Mouse (Mus musculus): Measurements from ENCODE around the gene Selenoi.

Gene Selenoi

DNA sequence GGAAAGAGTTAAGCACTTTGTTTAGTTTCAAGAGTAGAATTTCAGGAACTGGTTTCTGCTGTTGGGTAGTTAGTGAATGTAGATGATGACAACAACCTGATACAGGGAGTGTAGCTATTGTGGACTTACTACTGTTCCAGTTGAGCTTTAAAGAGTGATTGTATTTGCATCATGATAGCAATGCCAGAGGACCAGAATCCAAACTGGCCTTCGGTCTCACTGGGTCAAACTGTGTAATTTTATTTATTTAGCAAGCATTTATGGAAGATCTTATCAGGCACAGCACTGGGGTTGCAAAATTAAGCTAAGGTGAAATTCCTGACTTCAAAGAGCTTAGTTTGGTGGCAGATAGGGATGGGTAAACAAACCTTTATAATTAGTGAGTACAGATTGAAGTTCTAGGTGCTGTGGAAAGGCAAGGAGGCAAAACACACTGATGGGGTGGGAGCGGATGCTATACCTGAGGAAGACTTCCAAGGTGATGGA, 3.3 kb downstream of the Selenoi start:
- no peak for DNase-seq (ENCODE audit: low read depth in 1 of 2, low spot score in 2 of 2)

DNA sequence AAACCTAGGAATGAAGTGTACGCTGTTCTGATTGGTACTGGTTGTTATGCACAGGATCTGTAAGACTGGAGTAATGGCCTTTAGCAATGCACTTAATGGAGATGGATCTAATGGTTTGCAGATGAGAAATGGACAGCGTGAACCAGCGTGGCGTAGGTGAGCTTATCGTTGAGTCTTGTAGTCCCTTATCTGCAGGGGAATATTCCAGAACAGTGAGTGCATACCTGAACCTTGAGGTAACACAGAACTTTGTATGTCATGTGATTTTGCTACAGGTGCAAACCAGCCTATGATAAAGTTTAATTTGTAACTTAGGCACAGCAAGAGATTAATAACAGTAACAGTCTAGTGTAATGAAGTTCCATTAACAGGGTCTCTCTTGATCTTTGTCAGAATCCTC, 6.2 kb downstream of the Selenoi start:
- DNase-seq (ENCODE audit: low read depth in 1 of 2, low spot score in 2 of 2) = no peak

DNA sequence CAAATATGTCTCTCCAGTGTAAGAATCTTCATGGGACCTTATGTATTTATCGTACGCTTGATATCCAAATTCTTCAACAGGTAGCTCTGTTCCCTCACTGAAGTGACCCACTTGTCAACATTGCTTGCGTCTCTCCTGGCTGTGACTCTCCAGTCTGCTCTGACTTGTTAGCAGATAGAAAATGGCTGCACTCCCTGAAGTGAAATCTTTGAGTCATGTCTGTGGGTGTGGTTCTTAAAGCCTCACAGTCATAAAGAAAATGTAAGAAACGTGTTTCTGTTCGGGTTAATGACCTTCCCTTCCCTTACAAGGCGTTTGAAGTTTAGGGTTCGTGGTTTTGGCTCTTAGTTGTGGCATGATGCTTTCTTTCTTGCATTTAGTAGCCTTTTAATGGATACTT, 8.2 kb downstream of the Selenoi start:
- DNase-seq (ENCODE audit: low read depth in 1 of 2, low spot score in 2 of 2) = no peak

GRCm38 (mm10) chr5:30242410-30242809, 10.0 kb downstream of the Selenoi start:
- DNase-seq (ENCODE audit: low read depth in 1 of 2, low spot score in 2 of 2) = no peak

GRCm38 (mm10) chr5:30243741-30244140, 11.4 kb downstream of the Selenoi start:
- DNase-seq (ENCODE audit: low read depth in 1 of 2, low spot score in 2 of 2) = no peak

- DNase-seq (ENCODE audit: low read depth in 1 of 2, low spot score in 2 of 2) = no peak
Measured at GRCm38 (mm10) chr5:30245861-30246416, 13.6 kb downstream of the Selenoi start.

DNA sequence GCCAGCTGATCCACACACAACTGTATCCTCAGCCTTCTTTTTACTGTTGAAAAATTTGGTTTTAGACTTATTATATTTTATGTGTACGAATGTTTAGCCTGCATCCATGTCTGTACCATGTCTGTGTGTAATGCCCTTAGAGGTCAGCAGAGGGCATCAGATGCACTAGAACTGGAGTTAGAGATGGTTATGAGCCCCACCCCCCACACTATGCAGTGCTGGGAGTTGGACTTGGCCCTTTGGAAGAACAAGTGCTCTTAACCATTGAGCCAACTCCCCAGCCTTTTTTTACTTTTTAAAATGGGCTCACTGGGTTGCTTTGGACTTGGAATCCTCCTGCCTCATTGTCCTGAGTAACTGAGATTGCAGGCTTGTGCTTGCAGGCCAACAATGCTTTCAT, 15.3 kb downstream of the Selenoi start:
- DNase-seq (ENCODE audit: low read depth in 1 of 2, low spot score in 2 of 2) = no peak

- no peak for DNase-seq (ENCODE audit: low read depth in 1 of 2, low spot score in 2 of 2)
Measured at GRCm38 (mm10) chr5:30255567-30256354, 23.4 kb downstream of the Selenoi start.

- no peak for DNase-seq (ENCODE audit: low read depth in 1 of 2, low spot score in 2 of 2)
Measured at GRCm38 (mm10) chr5:30258776-30259175, 26.4 kb downstream of the Selenoi start.

GRCm38 (mm10) chr5:30270571-30271190, 38.3 kb downstream of the Selenoi start:
- no peak for DNase-seq (ENCODE audit: low read depth in 1 of 2, low spot score in 2 of 2)

GRCm38 (mm10) chr5:30271599-30272281, 39.4 kb downstream of the Selenoi start:
- no peak for DNase-seq (ENCODE audit: low read depth in 1 of 2, low spot score in 2 of 2)

DNA sequence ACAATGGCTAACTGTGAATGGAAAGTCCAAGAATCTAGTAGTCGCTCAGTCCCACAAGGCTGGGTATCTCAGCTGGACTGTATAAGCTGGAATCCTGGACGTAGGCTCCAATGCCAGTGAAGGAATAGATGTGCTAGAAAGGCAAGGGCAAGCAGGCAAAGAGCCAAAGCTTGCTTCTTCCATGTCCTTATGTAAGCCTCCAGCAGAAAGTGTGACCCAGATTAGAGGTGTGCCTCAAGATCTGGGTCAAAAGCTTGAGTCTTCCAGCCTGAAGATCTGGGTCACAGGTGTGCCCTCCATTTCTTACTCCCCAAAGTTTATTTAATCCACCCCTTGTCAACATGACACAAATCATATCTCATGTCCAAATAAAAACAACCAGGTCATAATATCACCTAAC, 44.0 kb downstream of the Selenoi start:
- DNase-seq (ENCODE audit: low read depth in 1 of 2, low spot score in 2 of 2) = no peak

GRCm38 (mm10) chr5:30278952-30279351, 46.6 kb downstream of the Selenoi start:
- DNase-seq (ENCODE audit: low read depth in 1 of 2, low spot score in 2 of 2) = no peak

DNA sequence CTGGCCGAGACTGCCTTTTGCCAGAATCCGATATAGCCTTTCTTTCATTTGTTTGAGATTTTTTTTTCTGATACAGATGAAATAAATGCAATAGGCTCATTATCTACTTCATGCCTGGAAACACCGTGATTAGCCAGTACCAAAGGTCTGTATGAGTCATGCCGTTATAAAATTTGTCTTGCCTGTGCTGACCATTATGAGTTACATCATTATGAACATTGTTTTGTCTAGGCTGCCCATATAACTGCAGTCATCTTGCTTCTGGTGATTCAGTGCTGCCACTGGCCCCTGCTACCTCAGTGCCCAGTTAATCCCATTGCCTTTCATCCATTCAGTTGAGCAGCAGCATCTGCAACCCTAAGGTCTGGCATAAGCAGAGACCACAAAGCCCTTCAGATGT, 47.1 kb downstream of the Selenoi start:
- DNase-seq (ENCODE audit: low read depth in 1 of 2, low spot score in 2 of 2) = no peak

- no peak for DNase-seq (ENCODE audit: low read depth in 1 of 2, low spot score in 2 of 2)
Measured at GRCm38 (mm10) chr5:30280864-30281263, 48.5 kb downstream of the Selenoi start.

GRCm38 (mm10) chr5:30281291-30281732, 48.9 kb downstream of the Selenoi start, which contains the start of gene Drc1:
TSS of gene Drc1 (plus strand) at chr5:30281388.
- no peak for DNase-seq (ENCODE audit: low read depth in 1 of 2, low spot score in 2 of 2)

DNA sequence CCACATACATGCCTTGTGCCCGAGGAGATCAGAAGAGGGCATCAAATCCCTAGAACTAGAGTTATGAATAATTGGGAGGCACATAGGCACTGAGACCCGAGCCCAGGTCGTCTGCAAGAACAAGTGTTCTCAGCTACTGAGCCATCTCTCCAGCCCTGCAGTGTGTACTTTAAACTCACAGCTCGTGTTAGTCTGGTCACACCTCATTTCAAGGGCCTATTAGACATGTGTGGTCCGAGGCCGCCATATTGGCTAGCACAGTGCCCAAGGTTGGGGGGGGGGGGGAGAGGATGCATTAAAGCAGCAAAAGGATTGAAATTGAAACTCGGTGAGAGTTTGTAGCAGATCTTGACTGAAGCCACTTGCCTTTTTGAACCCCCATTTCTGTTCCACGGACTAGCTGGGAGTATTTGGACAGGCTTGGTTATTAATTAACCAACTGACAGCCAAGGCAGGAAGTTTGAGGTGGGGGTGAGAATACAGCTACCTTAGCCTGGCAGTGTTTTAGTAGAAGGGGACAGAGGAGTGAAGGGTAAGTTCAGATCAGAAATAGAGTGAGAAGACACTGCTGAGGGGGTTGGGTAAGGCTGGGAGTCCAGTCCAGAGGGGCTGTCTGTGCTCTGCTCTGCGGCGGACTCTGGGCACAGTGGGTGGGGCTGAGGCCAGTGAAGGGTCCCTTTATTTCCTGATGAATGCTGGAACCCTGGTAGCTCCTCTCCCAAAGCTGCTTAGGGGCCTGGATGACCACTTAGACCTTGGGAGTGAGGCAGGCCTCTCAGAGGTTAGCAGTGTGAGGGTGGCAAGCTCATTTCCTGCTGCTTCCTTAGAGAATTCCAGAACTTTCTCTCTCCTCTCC, 53.8 kb downstream of the Selenoi start:
- DNase-seq (ENCODE audit: low read depth in 1 of 2, low spot score in 2 of 2) = no peak

GRCm38 (mm10) chr5:30287106-30287882, 54.9 kb downstream of the Selenoi start:
- DNase-seq (ENCODE audit: low read depth in 1 of 2, low spot score in 2 of 2) = no peak

All from monocyte, adult 2 months (primary cell).